Mouse (Mus musculus): Measurements from ENCODE around the gene Swsap1.

The Swsap1 gene

GRCm38 (mm10) chr9:21936692-21937570, 18.6 kb upstream of the Swsap1 start, which contains the start of gene Plppr2:
Gene Plppr2, plus strand, starts transcription at chr9:21937033.
- peak; percentile 96 to 98 for DNase-seq

- DNase-seq, result no peak
Observed at GRCm38 (mm10) chr9:21937711-21938175, 17.8 kb upstream of the Swsap1 start.

- DNase-seq, result no peak
Observed at GRCm38 (mm10) chr9:21938234-21938855, 17.2 kb upstream of the Swsap1 start.

- DNase-seq, result no peak
Observed at GRCm38 (mm10) chr9:21943046-21943445, 12.5 kb upstream of the Swsap1 start.

- no peak for DNase-seq
Observed at GRCm38 (mm10) chr9:21943638-21944037, 11.9 kb upstream of the Swsap1 start.

- no peak for DNase-seq
Observed at GRCm38 (mm10) chr9:21944267-21944666, 11.3 kb upstream of the Swsap1 start.

GRCm38 (mm10) chr9:21947540-21948130, 7.9 kb upstream of the Swsap1 start:
- DNase-seq, result no peak

- no peak for DNase-seq
Observed at GRCm38 (mm10) chr9:21948146-21948545, 7.4 kb upstream of the Swsap1 start.

- DNase-seq, result no peak
Observed at GRCm38 (mm10) chr9:21948790-21949189, 6.8 kb upstream of the Swsap1 start.

- DNase-seq, result peak; percentile 46 to 52
Observed at GRCm38 (mm10) chr9:21950322-21950721, 5.2 kb upstream of the Swsap1 start.

GRCm38 (mm10) chr9:21951977-21952376, 3.6 kb upstream of the Swsap1 start:
- no peak for DNase-seq

- DNase-seq, result no peak
Observed at GRCm38 (mm10) chr9:21953600-21953999, 2.0 kb upstream of the Swsap1 start.

GRCm38 (mm10) chr9:21954635-21955034, 920 bp upstream of the Swsap1 start:
- DNase-seq, result no peak

- no peak for DNase-seq
Observed at GRCm38 (mm10) chr9:21955225-21955569, 358 bp upstream of the Swsap1 start.

GRCm38 (mm10) chr9:21958372-21958771, 2.8 kb downstream of the Swsap1 start:
- no peak for DNase-seq

- DNase-seq, result no peak
Observed at GRCm38 (mm10) chr9:21959244-21959643, 3.7 kb downstream of the Swsap1 start.

GRCm38 (mm10) chr9:21960135-21960534, 4.6 kb downstream of the Swsap1 start:
- DNase-seq, result no peak

- peak; percentile 51 for DNase-seq
Observed at GRCm38 (mm10) chr9:21960558-21961208, 5.1 kb downstream of the Swsap1 start.

GRCm38 (mm10) chr9:21961366-21961980, 5.9 kb downstream of the Swsap1 start:
- DNase-seq, result peak; percentile 25 to 55

- DNase-seq, result no peak
Observed at GRCm38 (mm10) chr9:21962010-21962409, 6.5 kb downstream of the Swsap1 start.

GRCm38 (mm10) chr9:21962416-21963059, 7.0 kb downstream of the Swsap1 start:
- DNase-seq, result peak; percentile 66 to 72

GRCm38 (mm10) chr9:21963417-21963816, 7.9 kb downstream of the Swsap1 start, which contains the start of gene Epor:
Gene Epor, minus strand, starts transcription at chr9:21963506.
- DNase-seq, result peak; percentile 46 to 48
